Mouse (Mus musculus) hindbrain, embryonic 13.5 days (tissue): ENCODE results near the gene Acot7. TPM values are rescaled to one million over a fixed set of nuclear protein-coding genes. Genes with fewer than 3 reads are reported as not detected.
A peak's percentile ranks its signal among the peaks of the same experiment; 100 is the strongest.

ENCODE experiments used
- ATAC-seq: fragments of 200-750 bp; cut with Nextera tagmentation; 2 replicates; pipeline ENCODE4 v1.8.0; 2017; ENCODE audit warnings: moderate TSS enrichment; ENCODE audit not compliant: low FRiP score
- H3K27ac ChIP-seq: fragments of 300-500 bp; sonication (generic); 2 replicates; pipeline ENCODE4 v1.5.1; 2015; ENCODE audit warnings: inconsistent platforms, mild to moderate bottlenecking, moderate library complexity
- H3K27me3 ChIP-seq: fragments of 300-500 bp; sonication (generic); 2 replicates; pipeline ENCODE4 v1.6.1; 2015; ENCODE audit warnings: mild to moderate bottlenecking, inconsistent platforms
- H3K36me3 ChIP-seq: fragments of 300-500 bp; sonication (generic); 2 replicates; pipeline ENCODE4 v1.6.1; 2015; ENCODE audit warnings: mild to moderate bottlenecking, inconsistent platforms
- H3K4me1 ChIP-seq: fragments of 300-500 bp; sonication (generic); replicated peaks from 2 replicates; pipeline ENCODE4 v1.6.1; 2015; ENCODE audit warnings: inconsistent platforms
- H3K4me2 ChIP-seq: fragments of 300-500 bp; sonication (generic); 2 replicates; pipeline ENCODE4 v1.6.1; 2015; ENCODE audit warnings: inconsistent platforms, mild to moderate bottlenecking, moderate library complexity
- H3K4me3 ChIP-seq: fragments of 300-500 bp; sonication (generic); 2 replicates; pipeline ENCODE4 v1.5.1; 2015; ENCODE audit warnings: mild to moderate bottlenecking, inconsistent platforms
- H3K9ac ChIP-seq: fragments of 300-500 bp; sonication (generic); 2 replicates; pipeline ENCODE4 v1.6.1; 2015; ENCODE audit warnings: mild to moderate bottlenecking, inconsistent platforms
- H3K9me3 ChIP-seq: fragments of 300-500 bp; sonication (generic); 2 replicates; pipeline ENCODE4 v1.6.1; 2016; ENCODE audit warnings: inconsistent platforms
- WGBS: fragments of 180-500 bp; shearing (Covaris S2); methylation state at CpG from one replicate; pipeline ENCODE4 v1.1.7; 2015; 5-methylcytosine and 5-hydroxymethylcytosine counted together
- polyA plus RNA-seq: library from polyadenylated mRNA; unstranded; fragments of >200 nt; fragmentation: Nextera tagmentation; extraction: Ambion mirVana; gene quantifications from 2 replicates; pipeline ENCODE4 v1.2.1, GENCODE M21; 2015

Acot7 gene
- polyA plus RNA-seq, 1 experiment from 2014 or later, result 269 TPM

DNA sequence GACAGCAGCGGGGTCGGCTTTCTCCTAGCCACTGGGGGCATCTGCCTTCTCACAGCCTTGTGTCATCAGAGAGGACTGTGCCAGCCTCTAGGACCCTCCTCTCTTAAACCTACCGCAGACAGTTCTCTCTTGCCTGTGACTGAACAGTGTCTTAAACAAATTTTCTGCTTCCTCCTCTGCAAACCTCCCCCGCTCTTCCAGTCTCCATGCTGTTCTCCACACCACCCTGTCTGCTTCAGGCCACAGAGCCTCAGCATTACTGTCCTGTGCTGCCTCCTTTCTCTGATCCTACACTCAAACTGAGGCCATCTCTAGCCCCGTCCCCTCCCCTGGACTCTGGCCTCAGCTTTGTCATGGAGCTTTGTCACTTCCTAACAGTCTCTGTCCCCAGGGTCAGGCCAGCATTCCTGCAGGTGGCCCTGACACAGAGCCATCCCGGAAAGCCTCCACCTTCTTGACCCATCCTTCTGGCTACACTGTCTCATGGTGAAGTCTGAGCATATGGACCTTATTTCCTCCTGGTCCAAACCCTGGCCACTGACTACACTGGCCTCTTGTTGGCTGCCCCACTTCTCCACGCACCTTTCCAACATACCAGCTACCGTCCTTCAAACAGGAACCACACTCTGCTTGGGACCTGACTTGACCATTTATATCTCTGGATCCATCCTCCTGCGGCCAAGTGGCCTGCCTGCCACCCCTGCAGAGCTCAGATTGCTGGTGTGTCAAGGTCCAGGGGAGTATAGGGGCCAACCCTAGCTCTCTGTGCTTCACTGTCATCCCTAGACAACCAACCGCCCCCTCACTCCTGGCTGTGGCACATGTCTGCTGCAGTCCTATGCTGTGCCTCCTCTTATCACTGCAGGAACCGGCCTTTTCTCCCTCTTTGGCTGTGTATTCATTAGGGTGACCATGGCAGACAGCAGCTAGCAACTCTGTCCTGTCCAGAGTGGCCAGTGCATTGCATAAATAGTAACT is 66.9 kb downstream of the Acot7 start:
- H3K9ac ChIP-seq, result peak overlapping the region; percentile 16; the same call in 1 of the 2 replicates
- H3K4me1 ChIP-seq, result peaks cover 26% of the 10 kb centered on the region
- 86% methylated on average over 11 of the region's 11 CpGs for WGBS
- H3K27me3 ChIP-seq, result no peaks in the 10 kb centered on the region
- no peak for ATAC-seq
- H3K36me3 ChIP-seq, result peaks cover 28% of the 10 kb centered on the region
- H3K4me3 ChIP-seq, result no peak overlapping the region
- H3K27ac ChIP-seq, result no peak overlapping the region
- no peaks in the 10 kb centered on the region for H3K9me3 ChIP-seq
- no peak overlapping the region for H3K4me2 ChIP-seq

DNA sequence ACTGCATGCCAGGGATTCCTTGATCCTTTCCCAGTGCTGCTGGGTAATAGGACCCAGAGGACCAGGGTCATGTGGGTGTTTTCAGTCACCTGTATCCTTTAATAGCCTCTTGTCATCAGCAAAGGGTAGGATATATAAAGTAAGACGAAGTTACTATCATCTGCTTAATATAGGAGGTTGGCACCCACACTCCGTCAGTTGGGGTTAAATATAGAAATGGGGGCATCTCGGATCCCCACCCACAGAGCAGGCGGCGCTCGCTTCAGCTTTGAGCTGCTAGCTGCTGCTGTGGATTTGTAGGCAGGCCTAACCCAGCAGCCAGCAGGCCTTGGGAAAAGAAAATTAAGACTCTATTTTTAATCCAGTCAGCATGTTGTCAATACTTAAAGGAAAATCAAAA is 68.1 kb downstream of the Acot7 start:
- no peak for ATAC-seq
- peaks cover 26% of the 10 kb centered on the region for H3K4me1 ChIP-seq
- WGBS, result 86% methylated on average over 6 of the region's 6 CpGs
- H3K27ac ChIP-seq, result 0 out of 2 replicates have a peak overlapping the region, but pooled peaks have one; percentile 37
- H3K4me2 ChIP-seq, result no peak overlapping the region
- no peak overlapping the region for H3K4me3 ChIP-seq
- H3K9ac ChIP-seq, result peak overlapping the region; percentile 53
- no peaks in the 10 kb centered on the region for H3K9me3 ChIP-seq
- no peaks in the 10 kb centered on the region for H3K27me3 ChIP-seq
- H3K36me3 ChIP-seq, result peaks cover 20% of the 10 kb centered on the region

- WGBS, result 90% methylated on average over 3 of the region's 3 CpGs
- H3K36me3 ChIP-seq, result peaks cover 9% of the 10 kb centered on the region
- H3K4me1 ChIP-seq, result peaks cover 28% of the 10 kb centered on the region
- no peak overlapping the region for H3K4me3 ChIP-seq
- H3K27me3 ChIP-seq, result no peaks in the 10 kb centered on the region
- no peak overlapping the region for H3K4me2 ChIP-seq
- H3K9ac ChIP-seq, result no peak overlapping the region
- H3K27ac ChIP-seq, result no peak overlapping the region
- no peaks in the 10 kb centered on the region for H3K9me3 ChIP-seq
- no peak for ATAC-seq
Observed at GRCm38 (mm10) chr4:152247195-152247594, 69.3 kb downstream of the Acot7 start.

DNA sequence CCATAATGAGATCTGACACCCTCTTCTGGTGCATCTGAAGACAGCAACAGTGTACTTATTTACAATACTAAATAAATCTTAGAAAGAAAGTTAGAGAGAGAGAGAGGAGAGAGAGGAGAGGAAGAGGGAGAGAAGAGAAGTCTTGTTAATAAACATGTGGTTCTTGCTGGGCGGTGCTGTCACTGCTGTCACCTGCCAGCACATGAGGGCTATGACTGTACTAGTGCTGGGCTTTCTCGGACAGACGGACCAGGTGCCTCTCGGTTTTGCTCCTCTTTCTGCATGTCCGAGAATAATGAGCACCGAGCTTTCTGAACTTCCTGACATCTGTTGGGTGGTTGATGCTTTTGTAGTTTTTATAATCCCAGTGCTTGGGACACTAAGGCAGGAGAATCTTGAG is 72.7 kb downstream of the Acot7 start:
- H3K36me3 ChIP-seq, result peaks cover 25% of the 10 kb centered on the region
- no peak overlapping the region for H3K9ac ChIP-seq
- H3K4me3 ChIP-seq, result no peak overlapping the region
- H3K27me3 ChIP-seq, result no peaks in the 10 kb centered on the region
- 91% methylated on average over 6 of the region's 6 CpGs for WGBS
- no peak overlapping the region for H3K27ac ChIP-seq
- no peak for ATAC-seq
- no peaks in the 10 kb centered on the region for H3K9me3 ChIP-seq
- peaks cover 20% of the 10 kb centered on the region for H3K4me1 ChIP-seq
- H3K4me2 ChIP-seq, result no peak overlapping the region

DNA sequence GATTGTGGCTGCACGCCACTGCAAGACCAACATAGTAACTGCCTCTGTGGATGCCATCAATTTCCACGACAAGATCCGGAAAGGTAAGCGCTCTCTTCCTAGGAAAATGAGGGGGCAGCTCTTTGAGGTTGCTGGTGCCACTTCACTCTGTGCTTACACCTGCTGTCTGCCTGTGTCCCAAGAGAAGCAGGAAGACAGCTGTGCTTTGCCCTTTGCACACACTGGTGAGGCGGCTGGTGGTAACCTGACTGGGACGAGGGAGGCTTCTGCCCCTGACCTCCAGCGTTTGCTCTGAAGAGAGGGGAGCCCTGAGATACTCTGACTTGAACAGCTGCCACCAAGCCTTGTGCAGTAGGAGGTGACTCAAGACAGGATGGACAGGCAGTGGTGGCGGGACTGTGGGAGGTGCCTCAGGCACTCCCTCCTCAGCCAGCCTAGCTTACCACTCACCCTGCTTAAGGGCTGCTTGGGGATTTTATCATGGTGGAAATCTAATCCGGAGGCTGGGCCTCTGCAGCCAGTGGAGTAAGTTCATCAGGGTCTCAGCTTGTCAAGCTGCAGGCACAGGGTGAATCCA is 75.3 kb downstream of the Acot7 start:
- H3K4me1 ChIP-seq, result peaks cover 18% of the 10 kb centered on the region; the same call in 1 of the 2 replicates
- no peaks in the 10 kb centered on the region for H3K9me3 ChIP-seq
- H3K4me3 ChIP-seq, result no peak overlapping the region
- H3K27me3 ChIP-seq, result no peaks in the 10 kb centered on the region
- 78% methylated on average over 9 of the region's 9 CpGs for WGBS
- no peak overlapping the region for H3K27ac ChIP-seq
- peaks cover 25% of the 10 kb centered on the region for H3K36me3 ChIP-seq
- no peak for ATAC-seq
- H3K9ac ChIP-seq, result peak overlapping the region; percentile 31
- no peak overlapping the region for H3K4me2 ChIP-seq

DNA sequence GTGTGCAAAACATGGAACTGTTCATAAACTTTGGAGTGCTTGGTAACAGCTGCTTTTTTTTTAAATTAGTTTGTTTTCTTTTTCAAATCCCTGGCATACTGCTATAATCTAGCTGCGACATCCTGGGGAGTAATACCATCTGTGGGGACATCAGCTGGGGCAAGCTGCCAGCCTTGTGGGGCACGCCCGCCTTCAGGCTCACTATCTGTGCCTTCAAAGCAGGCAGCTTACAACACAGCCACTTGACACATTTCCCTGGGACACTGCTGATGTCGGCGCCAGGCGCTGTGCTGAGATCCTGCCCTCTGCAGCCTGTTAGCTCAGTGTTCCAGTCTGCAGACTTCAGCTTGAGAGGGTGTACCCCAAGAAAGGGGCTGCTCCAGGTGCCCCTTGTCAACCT is 79.1 kb downstream of the Acot7 start:
- Histone ChIP-seq H3K27me3 (peaks cover 5% of the 10 kb centered on the region), H3K9ac (no peak overlapping the region), H3K36me3 (peaks cover 29% of the 10 kb centered on the region), H3K4me3 (no peak overlapping the region), H3K4me1 (peaks cover 20% of the 10 kb centered on the region; the same call in 1 of the 2 replicates), H3K9me3 (no peaks in the 10 kb centered on the region), H3K27ac (peak overlapping the region; percentile 32; the same call in 1 of the 2 replicates), H3K4me2 (no peak overlapping the region)
- ATAC-seq, result no peak
- WGBS, result 67% methylated on average over 6 of the region's 6 CpGs

DNA sequence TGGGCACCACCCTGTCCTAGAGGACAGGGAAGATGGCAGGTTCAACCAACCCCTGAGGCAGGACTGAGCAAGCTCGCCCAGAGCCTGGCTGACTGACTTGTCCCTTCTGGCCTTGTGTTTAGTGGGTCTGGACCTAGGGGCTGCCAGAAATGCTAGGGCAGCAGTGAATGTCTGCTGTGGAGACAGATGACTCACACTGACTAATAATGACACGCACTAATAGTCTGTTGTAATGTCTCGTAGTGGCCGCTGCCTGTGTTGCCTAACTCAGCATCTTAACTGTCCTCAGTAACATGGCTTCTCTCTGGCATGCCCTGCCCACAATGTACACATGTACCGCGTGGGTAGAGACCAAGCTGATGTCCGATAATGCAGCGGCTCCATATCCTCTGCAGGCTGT is 82.5 kb downstream of the Acot7 start:
- Histone ChIP-seq H3K9me3 (no peaks in the 10 kb centered on the region), H3K4me1 (peaks cover 40% of the 10 kb centered on the region), H3K9ac (no peak overlapping the region), H3K27me3 (peaks cover 14% of the 10 kb centered on the region), H3K27ac (no peak overlapping the region), H3K36me3 (peaks cover 17% of the 10 kb centered on the region), H3K4me2 (no peak overlapping the region), H3K4me3 (no peak overlapping the region)
- ATAC-seq, result no peak
- WGBS, result 95% methylated on average over 8 of the region's 8 CpGs

- H3K4me3 ChIP-seq, result no peak overlapping the region
- WGBS, result 74% methylated on average over 9 of the region's 9 CpGs
- H3K36me3 ChIP-seq, result peaks cover 17% of the 10 kb centered on the region
- H3K27me3 ChIP-seq, result peaks cover 14% of the 10 kb centered on the region
- no peak overlapping the region for H3K4me2 ChIP-seq
- peaks cover 40% of the 10 kb centered on the region for H3K4me1 ChIP-seq
- H3K27ac ChIP-seq, result no peak overlapping the region
- no peaks in the 10 kb centered on the region for H3K9me3 ChIP-seq
- ATAC-seq, result no peak
- no peak overlapping the region for H3K9ac ChIP-seq
Observed at GRCm38 (mm10) chr4:152262187-152262586, 84.3 kb downstream of the Acot7 start.

GRCm38 (mm10) chr4:152263089-152263488 is 85.2 kb downstream of the Acot7 start:
- peaks cover 48% of the 10 kb centered on the region for H3K4me1 ChIP-seq
- H3K4me3 ChIP-seq, result no peak overlapping the region
- H3K9ac ChIP-seq, result no peak overlapping the region
- ATAC-seq, result no peak
- no peaks in the 10 kb centered on the region for H3K9me3 ChIP-seq
- H3K36me3 ChIP-seq, result peaks cover 22% of the 10 kb centered on the region
- H3K27me3 ChIP-seq, result peaks cover 14% of the 10 kb centered on the region
- H3K27ac ChIP-seq, result no peak overlapping the region
- WGBS, result 66% methylated on average over 9 of the region's 9 CpGs
- H3K4me2 ChIP-seq, result no peak overlapping the region

DNA sequence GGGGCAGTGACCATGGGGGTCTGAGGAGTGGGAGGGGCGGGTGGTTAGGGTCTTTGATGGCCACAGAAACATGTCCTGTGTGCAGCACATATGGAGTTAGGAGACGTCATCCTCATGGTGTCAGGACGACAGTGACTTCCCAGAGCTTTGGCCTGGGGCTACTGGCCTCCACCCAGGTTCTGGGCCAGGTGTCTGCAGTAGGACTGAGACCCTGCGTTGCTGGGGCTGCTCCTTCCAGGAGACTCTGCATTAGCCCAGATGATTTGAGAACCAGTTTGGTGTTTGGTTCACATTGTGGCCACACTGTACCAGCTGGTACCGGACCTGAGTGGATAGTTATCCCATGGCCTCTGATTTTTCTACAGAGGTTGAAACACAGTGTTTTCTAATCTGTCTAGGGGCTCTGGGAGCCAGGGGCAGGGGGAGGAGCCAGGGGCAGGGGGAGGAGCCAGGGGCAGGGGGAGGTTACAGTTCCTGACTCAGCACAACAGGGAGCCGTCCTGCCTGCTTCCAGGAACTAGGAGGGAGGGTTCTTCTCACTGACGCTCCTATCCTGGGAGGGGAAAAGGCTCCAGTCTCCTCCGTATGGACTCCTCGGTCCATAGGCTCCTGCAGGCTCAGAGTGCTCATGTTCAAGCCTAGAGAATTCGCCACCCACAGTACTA is 85.7 kb downstream of the Acot7 start:
- Histone ChIP-seq H3K27me3 (peaks cover 16% of the 10 kb centered on the region), H3K27ac (no peak overlapping the region), H3K4me2 (no peak overlapping the region), H3K9me3 (no peaks in the 10 kb centered on the region), H3K9ac (no peak overlapping the region), H3K4me1 (peaks cover 53% of the 10 kb centered on the region), H3K4me3 (no peak overlapping the region), H3K36me3 (peaks cover 27% of the 10 kb centered on the region)
- no peak for ATAC-seq
- WGBS, result 28% methylated on average over 10 of the region's 10 CpGs

GRCm38 (mm10) chr4:152264177-152264530 is 86.2 kb downstream of the Acot7 start:
- Histone ChIP-seq H3K36me3 (peaks cover 27% of the 10 kb centered on the region), H3K4me3 (no peak overlapping the region), H3K4me2 (no peak overlapping the region), H3K9ac (no peak overlapping the region), H3K9me3 (no peaks in the 10 kb centered on the region), H3K27me3 (peaks cover 21% of the 10 kb centered on the region), H3K27ac (no peak overlapping the region), H3K4me1 (peaks cover 58% of the 10 kb centered on the region)
- no peak for ATAC-seq
- 48% methylated on average over 4 of the region's 4 CpGs for WGBS

DNA sequence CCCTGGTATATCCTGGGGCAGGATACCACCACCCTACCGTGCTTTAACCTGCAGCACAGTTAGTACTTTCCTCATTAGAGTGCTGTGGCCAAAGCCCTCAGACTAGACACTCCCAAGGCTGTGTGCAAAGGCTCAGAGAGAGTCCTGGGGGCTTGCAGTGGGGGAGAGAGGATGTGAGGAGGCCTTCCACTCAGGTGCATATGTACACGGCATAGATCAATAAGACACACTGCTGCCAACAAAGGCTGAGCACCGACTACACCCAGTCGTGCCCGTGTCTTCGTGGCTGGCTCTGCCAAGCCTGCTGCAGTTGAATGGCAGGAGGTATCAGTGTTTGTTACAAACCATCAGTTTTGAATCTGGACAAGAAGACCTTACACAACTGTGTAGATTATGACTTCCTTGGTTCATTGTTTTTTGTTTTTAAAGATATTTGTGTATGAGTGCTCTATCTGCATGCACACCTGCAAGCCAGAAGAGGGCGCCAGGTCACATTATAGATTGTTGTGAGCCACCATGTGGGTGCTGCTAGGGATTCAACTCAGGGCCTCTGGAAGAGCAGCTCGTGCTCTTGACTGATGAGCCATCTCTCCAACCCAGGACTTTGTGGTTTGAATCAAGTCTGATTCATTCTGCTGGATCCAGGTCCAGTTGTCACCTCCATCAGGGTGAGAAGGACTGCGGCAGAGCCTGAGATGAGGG is 87.1 kb downstream of the Acot7 start:
- no peak overlapping the region for H3K9ac ChIP-seq
- peaks cover 28% of the 10 kb centered on the region for H3K36me3 ChIP-seq
- H3K27ac ChIP-seq, result no peak overlapping the region
- H3K27me3 ChIP-seq, result peaks cover 30% of the 10 kb centered on the region
- no peak overlapping the region for H3K4me3 ChIP-seq
- no peak overlapping the region for H3K4me2 ChIP-seq
- no peaks in the 10 kb centered on the region for H3K9me3 ChIP-seq
- WGBS, result 88% methylated on average over 9 of the region's 9 CpGs
- ATAC-seq, result no peak
- peaks cover 58% of the 10 kb centered on the region for H3K4me1 ChIP-seq
